Mouse (Mus musculus): Measurements from ENCODE around the gene Adamts17.

Adamts17 gene

GRCm38 (mm10) chr7:67110551-67111159 is 271.1 kb downstream of the Adamts17 start:
- DNase-seq, result peak; percentile 4

DNA sequence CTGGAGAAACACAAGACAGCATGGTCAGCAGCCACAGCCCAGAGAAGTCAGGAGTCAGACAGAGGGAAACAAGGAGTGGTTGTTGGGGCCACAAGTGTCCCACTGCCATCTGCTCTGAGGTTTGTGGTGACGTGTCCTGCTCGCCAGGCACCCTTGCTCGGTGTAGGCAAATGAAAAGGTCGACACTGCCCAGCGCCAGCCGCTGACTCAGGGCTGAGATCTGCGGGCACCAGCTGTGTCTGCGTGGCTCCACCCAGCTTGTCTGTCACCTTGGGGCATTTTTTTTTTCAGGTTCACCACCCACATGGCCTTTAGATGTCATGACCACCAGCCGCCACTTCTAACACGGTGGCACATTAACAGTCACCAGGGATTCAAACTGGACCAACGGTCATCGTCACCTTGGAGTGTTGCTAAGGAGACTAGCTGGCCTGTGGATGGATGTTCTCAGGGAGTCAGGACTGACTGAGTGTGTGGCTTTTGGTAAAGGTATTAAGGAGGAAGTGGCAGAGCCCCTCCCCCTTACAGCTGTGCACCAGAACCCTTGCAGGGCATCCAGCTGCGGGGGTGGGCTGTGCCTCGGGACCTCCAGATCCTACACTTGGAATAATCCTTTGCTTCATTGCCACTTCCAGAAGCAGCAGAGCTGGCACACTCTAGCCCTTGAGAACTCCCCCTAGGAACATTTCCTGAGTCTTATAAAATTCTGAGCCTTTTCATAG is 273.1 kb downstream of the Adamts17 start:
- DNase-seq, result no peak

- DNase-seq, result peak; percentile 5
Measured at GRCm38 (mm10) chr7:67114056-67114455, 274.5 kb downstream of the Adamts17 start.

GRCm38 (mm10) chr7:67115056-67115455 is 275.5 kb downstream of the Adamts17 start:
- no peak for DNase-seq

- DNase-seq, result no peak
Measured at GRCm38 (mm10) chr7:67135140-67135539, 295.6 kb downstream of the Adamts17 start.

DNA sequence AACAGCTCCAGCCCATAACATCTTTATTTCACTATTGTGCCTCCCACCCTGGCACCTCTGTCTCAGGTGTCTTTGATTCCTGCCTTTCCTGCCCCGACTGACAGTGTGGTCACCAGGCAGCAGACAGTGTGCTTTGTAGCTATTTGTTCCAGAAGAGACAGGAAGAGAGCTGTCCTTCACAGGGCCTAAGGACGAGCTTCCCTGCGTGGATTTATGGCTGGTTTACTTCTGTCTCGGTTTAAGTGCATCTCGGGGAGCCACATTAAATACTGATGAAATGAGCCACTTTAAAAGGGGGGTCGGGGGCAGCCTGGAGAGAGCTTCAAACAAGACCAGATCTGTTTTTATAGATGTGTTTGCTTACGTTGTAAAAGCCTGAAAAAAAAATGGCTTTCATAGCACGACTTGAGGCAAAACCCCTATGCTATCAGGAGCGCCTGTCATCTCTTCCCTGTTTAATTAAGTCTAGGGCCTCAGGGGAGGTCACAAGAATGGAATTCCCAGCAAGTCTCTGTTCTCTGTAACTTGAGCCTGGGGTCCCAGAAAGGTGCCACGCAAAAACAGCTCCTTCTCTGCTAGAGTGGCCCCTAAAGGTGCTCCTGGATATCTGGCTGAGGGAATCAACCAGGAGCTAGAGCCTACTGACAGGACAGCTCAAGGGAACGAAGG is 302.9 kb downstream of the Adamts17 start:
- DNase-seq, result no peak

DNA sequence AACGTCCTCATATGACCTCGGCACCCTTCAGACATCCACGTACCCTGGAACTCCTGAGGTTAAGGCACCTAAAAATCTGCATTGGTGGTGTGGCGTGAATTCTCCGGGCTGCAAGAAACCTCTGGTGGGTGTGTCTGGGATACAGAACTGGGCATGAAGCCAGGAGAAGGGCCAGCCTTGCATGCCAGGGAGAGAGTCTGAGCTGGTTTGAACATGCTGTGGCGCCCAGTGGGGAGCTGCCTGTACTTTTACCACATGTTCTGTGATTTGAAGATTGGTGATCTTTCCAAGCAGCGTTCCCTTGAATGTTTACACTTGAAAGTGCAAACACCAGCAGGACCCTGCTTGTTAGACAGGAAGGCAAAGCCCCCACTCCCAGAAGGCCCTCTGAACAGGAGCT is 306.2 kb downstream of the Adamts17 start:
- DNase-seq, result peak; percentile 7

DNA sequence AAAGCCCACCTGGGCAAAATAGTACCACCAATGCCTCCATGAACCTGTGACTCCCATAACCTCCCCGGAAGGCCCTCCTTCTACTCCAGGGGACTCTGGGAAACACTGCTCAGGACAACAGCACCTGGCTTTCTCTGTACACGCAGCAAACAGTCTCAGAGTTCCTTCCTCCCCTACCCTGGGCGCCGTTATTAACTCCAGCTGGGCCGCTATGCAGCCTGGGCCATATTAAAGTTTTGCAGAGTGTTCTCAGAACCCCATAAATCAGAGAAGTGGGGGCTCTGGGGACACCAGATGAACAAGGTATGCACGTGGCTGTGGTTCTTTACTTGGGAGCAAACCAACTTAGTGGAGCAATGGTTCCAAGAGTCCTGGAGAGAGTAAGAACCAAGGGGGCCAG is 306.6 kb downstream of the Adamts17 start:
- DNase-seq, result no peak

- DNase-seq, result no peak
Measured at GRCm38 (mm10) chr7:67149707-67150106, 310.2 kb downstream of the Adamts17 start.

- DNase-seq, result no peak
Measured at GRCm38 (mm10) chr7:67152626-67153025, 313.1 kb downstream of the Adamts17 start.

DNA sequence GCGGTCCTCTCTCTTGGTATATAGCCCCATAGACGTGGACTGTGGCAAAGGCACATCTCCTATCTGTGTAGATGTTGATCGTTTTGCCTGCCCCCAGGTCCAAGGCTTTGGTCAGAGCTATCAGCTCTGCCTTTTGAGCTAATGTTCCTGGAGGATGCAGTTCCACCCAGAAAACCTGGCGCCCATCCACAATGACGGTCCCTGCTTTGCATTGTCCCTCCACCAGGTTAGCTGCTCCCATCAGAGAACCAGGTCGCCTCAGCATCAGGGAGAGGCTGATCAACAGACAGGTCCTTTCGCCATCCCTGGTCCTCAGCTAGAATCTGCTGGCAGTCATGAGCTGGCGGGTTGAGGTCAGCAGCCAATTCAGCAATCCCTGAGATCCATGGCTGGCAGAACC is 322.6 kb downstream of the Adamts17 start:
- DNase-seq, result no peak

GRCm38 (mm10) chr7:67168288-67168687 is 328.8 kb downstream of the Adamts17 start:
- no peak for DNase-seq

DNA sequence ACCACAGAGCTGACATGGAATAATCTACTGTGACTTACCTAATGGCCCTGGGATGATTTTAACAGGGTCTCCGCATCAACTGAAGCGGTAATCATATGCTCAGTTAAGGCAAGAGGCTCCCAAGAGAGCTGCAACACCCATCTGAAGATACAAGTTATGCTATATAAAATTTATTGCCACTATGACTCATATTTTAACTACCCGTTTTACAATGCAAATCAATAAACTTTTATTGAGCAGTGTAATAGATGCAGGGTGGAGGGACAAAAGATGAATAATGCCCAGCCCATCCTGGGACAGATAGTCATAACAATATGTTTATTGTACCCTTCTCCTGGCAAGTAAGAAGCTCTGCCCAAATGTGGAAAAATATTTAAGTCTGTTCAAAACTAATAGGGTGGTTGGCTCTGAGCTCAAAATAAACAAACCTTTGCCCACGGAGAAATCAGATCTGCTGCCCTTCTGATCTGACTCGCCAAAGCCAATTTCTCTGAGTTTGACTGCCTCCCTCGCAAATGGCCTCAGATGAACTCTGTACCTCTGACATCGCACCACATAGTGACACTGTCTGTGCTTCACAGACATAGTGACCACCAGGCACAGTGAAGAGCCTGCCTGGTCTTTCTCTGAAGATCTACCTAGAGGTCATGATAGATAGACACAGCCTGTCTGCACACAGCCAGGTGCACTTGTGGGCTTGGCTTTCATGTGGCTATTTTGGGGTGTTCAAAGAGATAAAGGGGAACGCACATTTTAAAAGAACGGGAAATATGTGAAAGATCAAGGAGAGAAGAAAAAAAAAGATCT is 329.4 kb downstream of the Adamts17 start:
- DNase-seq, result no peak

GRCm38 (mm10) chr7:67173522-67174195 is 334.1 kb downstream of the Adamts17 start:
- no peak for DNase-seq

DNA sequence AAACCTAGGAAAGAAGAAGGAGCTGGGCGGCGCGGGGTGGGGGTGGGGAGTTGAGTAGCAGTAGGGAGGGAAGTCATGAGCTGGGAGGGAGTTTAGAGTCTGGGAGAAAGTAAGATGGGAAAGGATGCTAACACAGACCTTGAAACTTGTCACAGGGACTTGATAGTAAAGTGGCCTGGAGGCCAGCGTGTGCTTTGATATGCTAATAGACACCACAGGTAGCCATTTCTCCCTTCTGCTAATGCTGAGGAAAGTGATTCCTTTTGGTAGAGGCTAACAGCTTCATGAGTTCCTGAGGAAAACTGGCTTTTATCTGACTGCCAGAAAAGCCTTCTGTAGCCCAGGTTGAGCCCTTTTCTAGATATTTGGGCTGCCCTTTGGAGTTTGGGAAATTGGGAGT is 344.3 kb downstream of the Adamts17 start:
- no peak for DNase-seq

DNA sequence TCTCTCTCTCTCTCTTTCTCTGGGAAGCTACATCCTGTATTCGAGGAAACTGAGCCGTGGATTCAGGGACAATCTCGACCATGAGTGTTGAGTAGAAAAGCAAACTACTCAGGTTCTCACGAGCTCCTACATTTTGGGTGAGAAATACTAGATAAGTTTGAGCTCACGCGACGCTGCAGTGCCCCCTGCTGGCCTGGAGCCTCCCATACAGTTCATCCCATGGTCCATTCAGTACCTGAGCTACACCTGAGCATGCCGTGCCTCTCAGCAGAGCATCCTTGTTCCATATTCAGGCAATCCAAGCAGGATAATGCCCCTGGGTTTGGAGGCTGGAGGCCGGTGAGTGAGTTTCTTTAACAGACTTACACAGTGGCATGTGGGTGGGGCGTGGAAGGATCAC is 359.9 kb downstream of the Adamts17 start:
- DNase-seq, result peak; percentile 71

Measured in kidney, adult 9 months (tissue).